Mouse (Mus musculus) ES-Bruce4 (cell line): ENCODE results near the gene Dhx15. TPM values are rescaled to one million over a fixed set of nuclear protein-coding genes. Genes with fewer than 3 reads are reported as not detected.

Source experiments
- H3K27ac ChIP-seq: 2 replicates; pipeline ENCODE4 v1.5.1; 2012; ENCODE audit warnings: low read length, inconsistent platforms; ENCODE audit not compliant: insufficient read depth
- H3K27me3 ChIP-seq: 2 replicates; pipeline ENCODE4 v1.6.1; 2012; ENCODE audit warnings: mild to moderate bottlenecking, low read length, inconsistent platforms; ENCODE audit not compliant: control insufficient read depth, poor library complexity, insufficient read depth, severe bottlenecking
- H3K36me3 ChIP-seq: 2 replicates; pipeline ENCODE4 v1.6.1; 2012; ENCODE audit warnings: inconsistent platforms, mild to moderate bottlenecking, low read length, moderate library complexity; ENCODE audit not compliant: control insufficient read depth, poor library complexity, insufficient read depth, severe bottlenecking
- H3K4me1 ChIP-seq: one replicate; pipeline ENCODE4 v1.8.1; 2011; ENCODE audit warnings: low read length; ENCODE audit not compliant: control insufficient read depth, insufficient read depth
- H3K4me3 ChIP-seq: 2 replicates; pipeline ENCODE4 v1.5.1; 2011; ENCODE audit warnings: low read depth, mild to moderate bottlenecking, low read length
- H3K9ac ChIP-seq: 2 replicates; pipeline ENCODE4 v1.6.1; 2012; ENCODE audit warnings: low read depth, mild to moderate bottlenecking, inconsistent platforms; ENCODE audit not compliant: poor library complexity, severe bottlenecking
- H3K9me3 ChIP-seq: replicated peaks from 2 replicates; pipeline ENCODE4 v1.6.1; 2012; ENCODE audit warnings: mild to moderate bottlenecking, low read length, inconsistent platforms; ENCODE audit not compliant: control insufficient read depth, poor library complexity, insufficient read depth, severe bottlenecking
- CTCF ChIP-seq: IDR thresholded peaks from one replicate; pipeline ENCODE4 v1.8.1; 2011; ENCODE audit warnings: low read depth, low read length
- EP300 ChIP-seq: IDR thresholded peaks from 2 replicates; pipeline ENCODE4 v1.6.1; 2011; ENCODE audit warnings: low read depth, low read length; ENCODE audit not compliant: insufficient read depth
- POLR2A ChIP-seq: IDR thresholded peaks from one replicate; pipeline ENCODE4 v1.8.1; 2011; ENCODE audit warnings: low read length; ENCODE audit not compliant: insufficient read depth
- polyA plus RNA-seq: library from polyadenylated mRNA; stranded (reverse); fragments of >200 nt; gene quantifications from 2 replicates; pipeline ENCODE4 v1.2.4, GENCODE M21; 2011; ENCODE audit warnings: low read depth; ENCODE audit not compliant: missing spikeins, insufficient read depth, insufficient read length

Dhx15 gene
- polyA plus RNA-seq, 1 experiment, result 350 TPM

GRCm38 (mm10) chr5:52218238-52218637, 27.9 kb upstream of the Dhx15 start:
- Histone ChIP-seq H3K4me3 (no peak overlapping the region), H3K9ac (no peak overlapping the region), H3K9me3 (no peaks in the 10 kb centered on the region), H3K27me3 (peaks cover 2% of the 10 kb centered on the region; the same call in 1 of the 2 replicates), H3K36me3 (no peaks in the 10 kb centered on the region), H3K27ac (no peak overlapping the region), H3K4me1 (no peaks in the 10 kb centered on the region)
- TF ChIP-seq POLR2A (no peak), CTCF (no peak), EP300 (no peak)

- H3K9me3 ChIP-seq, result no peaks in the 10 kb centered on the region
- no peak overlapping the region for H3K27ac ChIP-seq
- no peak overlapping the region for H3K4me3 ChIP-seq
- H3K36me3 ChIP-seq, result no peaks in the 10 kb centered on the region
- TF ChIP-seq CTCF (no peak), EP300 (no peak), POLR2A (no peak)
- no peak overlapping the region for H3K9ac ChIP-seq
- H3K4me1 ChIP-seq, result no peaks in the 10 kb centered on the region
- H3K27me3 ChIP-seq, result no peaks in the 10 kb centered on the region
Observed at GRCm38 (mm10) chr5:52213143-52213900, 23.0 kb upstream of the Dhx15 start.

- Histone ChIP-seq H3K4me1 (peaks cover 2% of the 10 kb centered on the region), H3K9ac (peak overlapping the region; percentile 99), H3K9me3 (no peaks in the 10 kb centered on the region), H3K36me3 (no peaks in the 10 kb centered on the region), H3K27me3 (no peaks in the 10 kb centered on the region), H3K4me3 (peak overlapping the region; percentile 24), H3K27ac (peak overlapping the region; percentile 57; the same call in 1 of the 2 replicates)
- TF ChIP-seq CTCF, result no peak
- TF ChIP-seq POLR2A, result no peak
- TF ChIP-seq EP300, result no peak
Observed at GRCm38 (mm10) chr5:52191180-52191468, 810 bp upstream of the Dhx15 start.

GRCm38 (mm10) chr5:52189664-52190365, 499 bp downstream of the Dhx15 start:
- Histone ChIP-seq H3K4me1 (peaks cover 2% of the 10 kb centered on the region), H3K27me3 (no peaks in the 10 kb centered on the region), H3K36me3 (peaks cover 3% of the 10 kb centered on the region), H3K9ac (peak overlapping the region; percentile 99), H3K4me3 (peak overlapping the region; percentile 97), H3K27ac (peak overlapping the region; percentile 80), H3K9me3 (no peaks in the 10 kb centered on the region)
- no peak for TF ChIP-seq POLR2A
- TF ChIP-seq EP300, result no peak
- no peak for TF ChIP-seq CTCF

- H3K4me1 ChIP-seq, result peaks cover 2% of the 10 kb centered on the region
- H3K4me3 ChIP-seq, result no peak overlapping the region
- H3K9ac ChIP-seq, result peak overlapping the region; percentile 58
Observed at GRCm38 (mm10) chr5:52188206-52188605, 2.1 kb downstream of the Dhx15 start.

GRCm38 (mm10) chr5:52177326-52177725, 13.0 kb downstream of the Dhx15 start:
- Histone ChIP-seq H3K27me3 (no peaks in the 10 kb centered on the region), H3K4me1 (no peaks in the 10 kb centered on the region), H3K27ac (no peak overlapping the region), H3K36me3 (peaks cover 32% of the 10 kb centered on the region), H3K9me3 (no peaks in the 10 kb centered on the region), H3K9ac (no peak overlapping the region), H3K4me3 (no peak overlapping the region)
- TF ChIP-seq CTCF, result no peak
- no peak for TF ChIP-seq EP300
- TF ChIP-seq POLR2A, result no peak

More at GRCm38 (mm10) chr5:52188206-52188605, 2.1 kb downstream of the Dhx15 start:
- no peaks in the 10 kb centered on the region for H3K9me3 ChIP-seq
- peaks cover 17% of the 10 kb centered on the region for H3K36me3 ChIP-seq
- TF ChIP-seq EP300 (no peak), CTCF (no peak), POLR2A (no peak)
- no peak overlapping the region for H3K27ac ChIP-seq
- H3K27me3 ChIP-seq, result no peaks in the 10 kb centered on the region
